Mouse (Mus musculus) kidney, adult 18-20 months (tissue): ENCODE results near the gene Mybpc2.

ENCODE experiments used
- DNase-seq: peaks from one replicate; pipeline ENCODE4 v3.0.0; 2021

The Mybpc2 gene

GRCm38 (mm10) chr7:44482836-44483435, 41.5 kb downstream of the Mybpc2 start:
- DNase-seq, result no peak

- no peak for DNase-seq
These were observed 49.3 kb downstream of the Mybpc2 start for GRCm38 (mm10) chr7:44475046-44475614.

DNA sequence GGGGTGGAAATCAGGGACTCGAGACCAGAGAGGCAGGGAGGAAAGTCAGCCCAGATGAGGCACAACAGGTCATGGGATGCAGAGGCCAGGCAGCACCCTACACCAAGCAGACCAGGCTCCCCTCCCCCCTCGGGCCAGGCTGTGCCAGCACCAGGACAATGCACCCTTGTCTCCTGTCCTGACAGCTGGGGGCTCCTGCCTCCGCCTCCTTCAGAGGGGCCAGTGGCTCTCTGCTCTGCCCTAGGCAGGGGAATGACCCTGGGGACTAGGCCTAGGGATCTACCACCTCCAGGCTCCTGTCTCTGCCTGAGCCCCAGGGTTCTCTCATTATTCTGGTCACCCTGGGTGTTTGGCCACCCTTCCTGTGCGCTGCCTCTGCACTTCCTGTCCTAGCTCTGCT, 50.0 kb downstream of the Mybpc2 start:
- DNase-seq, result no peak

GRCm38 (mm10) chr7:44472961-44473646, 51.4 kb downstream of the Mybpc2 start:
- DNase-seq, result no peak

DNA sequence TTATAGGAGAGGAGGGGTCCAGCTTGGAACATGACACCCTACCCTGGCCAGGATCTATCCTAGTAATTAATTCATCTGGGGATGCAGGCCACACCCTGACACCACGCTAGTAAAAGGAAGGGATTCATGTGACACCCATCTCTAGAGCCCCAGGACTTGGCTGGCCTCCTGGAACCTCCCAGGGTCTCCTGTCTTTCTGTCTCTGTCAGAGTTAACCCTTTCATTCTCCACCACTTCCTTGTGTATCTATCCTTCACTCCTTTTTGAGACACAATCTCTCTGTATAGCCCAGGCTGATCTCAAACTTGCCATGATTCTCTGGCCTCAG, 51.9 kb downstream of the Mybpc2 start:
- DNase-seq, result no peak

- no peak for DNase-seq
These were observed 52.4 kb downstream of the Mybpc2 start for GRCm38 (mm10) chr7:44471880-44472557.

GRCm38 (mm10) chr7:44470696-44471612, 53.5 kb downstream of the Mybpc2 start:
- no peak for DNase-seq

- no peak for DNase-seq
These were observed 54.5 kb downstream of the Mybpc2 start for GRCm38 (mm10) chr7:44469677-44470675.

DNA sequence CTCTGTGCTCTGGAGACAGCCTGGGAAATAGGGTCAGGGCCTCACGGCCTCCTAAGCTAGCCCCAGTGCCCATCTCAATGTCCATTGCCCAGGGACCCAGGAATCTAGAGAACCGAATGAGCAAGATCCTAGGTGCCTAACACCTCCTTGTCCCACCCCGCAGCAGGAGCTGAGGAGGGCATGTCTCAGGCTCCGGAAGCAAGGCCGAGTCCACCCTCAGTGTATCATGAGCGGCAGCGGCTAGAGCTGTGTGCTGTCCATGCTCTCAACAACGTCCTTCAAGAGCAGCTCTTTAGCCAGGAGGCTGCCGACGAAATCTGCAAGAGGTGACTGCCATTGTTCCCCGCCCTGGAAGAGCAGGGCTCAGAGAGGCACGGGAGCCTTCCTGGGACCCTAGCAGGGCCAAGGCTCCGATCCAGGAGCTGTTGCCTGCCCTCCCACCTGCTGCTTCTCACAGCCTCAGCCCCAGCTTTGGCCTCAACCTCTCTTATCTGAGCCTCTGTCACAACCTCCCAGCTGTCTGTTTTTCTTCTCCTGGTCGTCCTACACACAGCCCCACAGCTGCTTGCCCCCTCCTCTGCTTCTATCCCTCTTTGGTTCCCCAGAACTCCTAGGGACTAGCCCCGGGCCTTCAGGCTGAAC, 55.7 kb downstream of the Mybpc2 start:
- DNase-seq, result no peak

- DNase-seq, result peak; percentile 93
These were observed 56.5 kb downstream of the Mybpc2 start, which contains the start of gene Josd2 for GRCm38 (mm10) chr7:44467811-44468411. TSS of gene Josd2 (plus strand) at chr7:44467980.

DNA sequence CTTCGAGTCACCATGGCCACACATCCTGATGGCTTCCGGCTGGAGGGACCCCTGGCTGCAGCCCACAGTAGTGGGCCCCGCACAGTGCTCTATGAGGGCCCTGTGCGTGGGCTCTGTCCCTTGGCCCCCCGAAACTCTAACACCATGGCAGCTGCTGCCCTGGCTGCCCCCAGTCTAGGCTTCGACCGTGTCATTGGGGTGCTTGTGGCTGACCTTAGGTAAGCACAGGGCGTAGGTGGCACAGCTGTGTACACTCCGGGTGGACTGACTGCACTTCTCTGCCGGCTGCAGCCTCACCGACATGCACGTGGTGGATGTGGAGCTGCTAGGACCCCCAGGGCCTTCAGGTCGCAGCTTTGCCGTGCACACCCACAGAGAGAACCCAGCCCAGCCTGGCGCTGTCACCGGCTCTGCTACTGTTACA, 57.6 kb downstream of the Mybpc2 start:
- DNase-seq, result no peak

DNA sequence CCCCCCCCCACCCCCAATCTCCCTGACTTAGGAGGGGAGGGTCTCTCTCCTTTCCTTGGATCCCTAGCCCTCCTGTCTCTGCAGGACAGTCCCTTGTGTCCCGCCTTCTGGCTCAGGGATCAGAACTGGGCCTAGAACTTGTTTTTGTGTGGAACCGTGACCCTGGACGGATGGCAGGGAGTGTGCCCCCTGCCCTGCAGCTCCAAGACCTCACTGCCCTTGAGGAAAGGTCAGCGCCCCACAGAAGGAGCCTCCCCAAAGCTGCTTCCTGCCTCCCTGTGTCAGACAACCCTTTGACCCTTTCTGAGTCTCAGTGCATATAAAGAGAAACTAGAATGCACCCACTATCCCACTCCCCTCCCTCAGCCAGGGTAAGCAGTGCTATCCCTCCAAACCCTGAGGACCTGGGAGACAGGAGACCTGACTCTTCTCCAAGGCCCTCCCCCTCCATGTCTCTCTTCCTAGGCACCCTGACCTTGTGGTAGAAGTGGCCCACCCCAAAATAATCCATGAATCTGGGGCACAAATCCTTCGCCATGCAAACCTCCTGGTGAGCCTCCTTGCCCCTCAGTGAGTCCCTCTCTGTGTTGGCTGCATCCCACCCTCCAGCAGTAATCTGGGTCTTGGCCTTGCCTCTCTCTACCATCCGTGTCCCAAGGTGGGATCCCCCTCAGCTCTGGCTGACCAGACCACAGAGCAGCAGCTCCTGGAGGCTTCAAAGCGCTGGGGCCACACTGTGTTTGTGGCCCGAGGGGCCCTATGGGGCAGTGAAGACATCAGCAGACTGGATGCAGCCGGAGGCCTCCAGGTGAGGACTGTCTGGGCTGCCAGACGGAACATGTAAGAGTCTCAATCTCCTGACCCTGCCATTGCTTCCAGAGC, 58.2 kb downstream of the Mybpc2 start:
- DNase-seq, result no peak

- peak; percentile 64 for DNase-seq
These were observed 59.3 kb downstream of the Mybpc2 start, which contains the start of gene Aspdh for GRCm38 (mm10) chr7:44465111-44465510. TSS of gene Aspdh (plus strand) at chr7:44465391.

- DNase-seq, result no peak
These were observed 59.9 kb downstream of the Mybpc2 start for GRCm38 (mm10) chr7:44464511-44464910.

DNA sequence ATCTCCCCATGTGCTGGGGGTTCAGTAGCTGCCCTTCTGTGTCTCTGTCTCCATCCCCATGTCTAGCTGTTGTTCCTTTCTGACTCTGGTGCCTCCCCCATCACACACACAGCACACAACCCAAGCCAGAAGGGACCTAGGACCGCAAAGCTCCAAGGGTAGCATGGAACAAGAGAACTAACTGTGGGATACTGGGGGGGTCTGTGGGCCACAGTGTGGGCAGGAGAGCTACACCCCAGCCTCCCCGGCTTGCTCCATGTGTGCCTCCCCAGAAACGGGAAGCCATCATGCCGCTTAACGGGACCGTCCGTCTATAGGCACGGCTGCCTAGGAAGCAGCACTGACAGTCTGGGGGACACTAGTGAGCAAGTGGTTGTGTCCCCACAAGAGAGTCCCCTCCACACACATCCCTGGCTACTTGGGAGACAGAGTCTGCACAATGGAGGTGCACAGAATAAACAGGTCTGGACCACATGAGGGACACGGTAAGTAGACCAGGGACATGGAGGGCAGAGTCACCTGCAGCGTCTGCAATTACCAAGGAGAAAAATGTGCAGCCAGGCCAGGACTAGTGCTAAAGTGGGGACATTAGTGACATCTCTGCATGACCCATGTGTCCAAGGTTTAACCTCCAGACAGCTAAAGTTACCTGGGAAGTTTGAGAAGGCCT, 60.8 kb downstream of the Mybpc2 start:
- DNase-seq, result no peak

- no peak for DNase-seq
These were observed 61.4 kb downstream of the Mybpc2 start for GRCm38 (mm10) chr7:44463056-44463425.

DNA sequence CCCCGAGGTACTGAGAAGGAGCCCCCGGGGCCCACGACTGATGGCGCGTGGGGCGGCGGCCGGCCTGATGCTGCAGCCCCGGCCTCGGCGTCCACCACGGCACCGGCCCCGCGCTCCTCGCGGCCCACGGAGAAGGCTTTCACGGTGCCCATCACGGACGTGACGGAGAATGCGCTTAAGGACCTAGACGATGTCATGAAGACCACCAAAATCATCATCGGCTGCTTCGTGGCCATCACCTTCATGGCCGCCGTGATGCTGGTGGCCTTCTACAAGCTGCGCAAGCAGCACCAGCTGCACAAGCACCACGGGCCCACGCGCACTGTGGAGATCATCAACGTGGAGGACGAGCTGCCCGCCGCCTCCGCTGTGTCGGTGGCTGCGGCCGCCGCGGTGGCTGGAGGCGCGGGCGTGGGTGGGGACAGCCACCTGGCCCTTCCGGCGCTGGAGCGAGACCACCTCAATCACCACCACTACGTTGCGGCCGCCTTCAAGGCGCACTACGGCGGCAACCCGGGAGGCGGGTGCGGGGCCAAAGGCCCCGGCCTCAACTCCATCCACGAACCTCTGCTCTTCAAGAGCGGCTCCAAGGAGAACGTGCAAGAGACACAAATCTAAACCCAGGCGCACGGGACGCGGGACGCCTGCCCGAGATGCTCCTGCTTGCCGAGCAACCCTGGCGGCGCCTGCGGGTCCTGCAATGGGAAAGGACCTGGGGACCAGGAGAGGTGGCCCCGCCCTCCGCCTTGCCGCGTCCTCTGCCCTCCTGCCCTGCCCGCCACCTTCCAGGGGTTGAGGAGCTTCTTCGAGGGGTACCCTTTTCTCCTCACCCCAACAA, 62.0 kb downstream of the Mybpc2 start:
- peak; percentile 45 for DNase-seq
